Mouse (Mus musculus) MEL (cell line): Measurements from ENCODE around the gene Tent4b. TPM values are rescaled to one million over a fixed set of nuclear protein-coding genes. Genes with fewer than 3 reads are reported as not detected.

ENCODE experiments used
- DNase-seq: peaks from one replicate; pipeline ENCODE4 v3.0.0; 2011; ENCODE audit warnings: low read depth, low spot score
- H3K27ac ChIP-seq: 2 replicates; pipeline ENCODE4 v1.5.1; 2012; ENCODE audit warnings: low read depth, mild to moderate bottlenecking, control low read depth, low read length, moderate library complexity; ENCODE audit not compliant: control insufficient read depth
- H3K27me3 ChIP-seq, 2 experiments: fragments of 150-350 bp in 1 of 2; sonication (generic) in 1 of 2; 2 replicates each; pipeline ENCODE4 v1.6.1; 2012; ENCODE audit warnings: low read length in 2 of 2, mild to moderate bottlenecking in 2 of 2, improper control_type of control experiment in 1 of 2, moderate library complexity in 1 of 2; ENCODE audit not compliant: insufficient read depth in 2 of 2, control insufficient read depth in 1 of 2
- H3K36me3 ChIP-seq, 2 experiments: 2 replicates each; pipeline ENCODE4 v1.6.1; 2012 to 2014; ENCODE audit warnings: low read length in 2 of 2, improper control_type of control experiment in 1 of 2, inconsistent platforms in 1 of 2, mild to moderate bottlenecking in 1 of 2; ENCODE audit not compliant: insufficient read depth in 2 of 2, control insufficient read depth in 1 of 2
- H3K4me1 ChIP-seq, 2 experiments: fragments of 150-350 bp in 1 of 2; sonication (generic) in 1 of 2; 2 replicates each; pipeline ENCODE4 v1.6.1; 2012; ENCODE audit warnings: low read length in 2 of 2, improper control_type of control experiment in 1 of 2, mild to moderate bottlenecking in 1 of 2; ENCODE audit not compliant: insufficient read depth in 2 of 2, control insufficient read depth in 1 of 2
- H3K4me3 ChIP-seq, 2 experiments: fragments of 150-350 bp in 1 of 2; sonication (generic) in 1 of 2; 2 replicates each; pipeline ENCODE4 v1.5.1; 2012; ENCODE audit warnings: low read depth in 2 of 2, low read length in 2 of 2, mild to moderate bottlenecking in 2 of 2, moderate library complexity in 2 of 2, control low read depth in 1 of 2, improper control_type of control experiment in 1 of 2; ENCODE audit not compliant: control insufficient read depth in 1 of 2, insufficient read depth in 1 of 2
- H3K79me2 ChIP-seq: 2 replicates; pipeline ENCODE4 v1.6.1; 2012; ENCODE audit warnings: mild to moderate bottlenecking, low read length, moderate library complexity; ENCODE audit not compliant: control insufficient read depth, poor library complexity, insufficient read depth
- H3K9ac ChIP-seq: 2 replicates; pipeline ENCODE4 v1.6.1; 2012; ENCODE audit warnings: low read depth, mild to moderate bottlenecking, control low read depth, low read length, moderate library complexity; ENCODE audit not compliant: control insufficient read depth, poor library complexity, severe bottlenecking
- H3K9me3 ChIP-seq: fragments of 150-350 bp; sonication (generic); replicated peaks from 2 replicates; pipeline ENCODE4 v1.6.1; 2012; ENCODE audit warnings: mild to moderate bottlenecking, low read length, improper control_type of control experiment, moderate library complexity; ENCODE audit not compliant: insufficient read depth
- CHD2 ChIP-seq: IDR thresholded peaks from 2 replicates; pipeline ENCODE4 v1.6.1; 2011; ENCODE audit warnings: low read length, improper control_type of control experiment
- CTCF ChIP-seq, 3 experiments: IDR thresholded peaks in 2 of 3; conservative IDR thresholded peaks in 1 of 3; 2 replicates each; pipeline ENCODE4 v1.5.1; 2011 to 2012; ENCODE audit warnings: low read length in 3 of 3, low read depth in 2 of 3, mild to moderate bottlenecking in 2 of 3, improper control_type of control experiment in 1 of 3, inconsistent platforms in 1 of 3, mixed read lengths in 1 of 3, moderate library complexity in 1 of 3; ENCODE audit not compliant: control insufficient read depth in 1 of 3, insufficient read depth in 1 of 3, poor library complexity in 1 of 3, severe bottlenecking in 1 of 3
- ELF1 ChIP-seq: IDR thresholded peaks from 2 replicates; pipeline ENCODE4 v1.6.1; 2014; ENCODE audit warnings: low read depth, mild to moderate bottlenecking, inconsistent platforms, low read length, improper control_type of control experiment, moderate library complexity
- EP300 ChIP-seq, 2 experiments: IDR thresholded peaks; 2 replicates each; pipeline ENCODE4 v1.6.1; 2011; ENCODE audit warnings: improper control_type of control experiment in 2 of 2, low read length in 2 of 2, low read depth in 1 of 2, mild to moderate bottlenecking in 1 of 2
- ETS1 ChIP-seq: IDR thresholded peaks from 2 replicates; pipeline ENCODE4 v1.6.1; 2012; ENCODE audit warnings: low read depth, mild to moderate bottlenecking, inconsistent platforms, low read length, improper control_type of control experiment, moderate library complexity
- HCFC1 ChIP-seq: IDR thresholded peaks from 2 replicates; pipeline ENCODE4 v1.6.1; 2012; ENCODE audit warnings: low read depth, mild to moderate bottlenecking, inconsistent platforms, low read length, improper control_type of control experiment, moderate library complexity
- KAT2A ChIP-seq: conservative IDR thresholded peaks from 2 replicates; pipeline ENCODE4 v1.6.1; 2012; ENCODE audit warnings: low read depth, low read length, improper control_type of control experiment, inconsistent platforms
- MAX ChIP-seq: IDR thresholded peaks from 2 replicates; pipeline ENCODE4 v1.6.1; 2011; ENCODE audit warnings: low read length, improper control_type of control experiment
- MAZ ChIP-seq: IDR thresholded peaks from 2 replicates; pipeline ENCODE4 v1.6.1; 2012; ENCODE audit warnings: low read depth, mild to moderate bottlenecking, inconsistent platforms, low read length, improper control_type of control experiment
- MXI1 ChIP-seq: IDR thresholded peaks from 2 replicates; pipeline ENCODE4 v1.6.1; 2011; ENCODE audit warnings: mild to moderate bottlenecking, low read depth, low read length, improper control_type of control experiment
- MYB ChIP-seq: IDR thresholded peaks from 2 replicates; pipeline ENCODE4 v1.6.1; 2011; ENCODE audit warnings: mild to moderate bottlenecking, low read depth, low read length, improper control_type of control experiment
- RCOR1 ChIP-seq: IDR thresholded peaks from 2 replicates; pipeline ENCODE4 v1.6.1; 2012; ENCODE audit warnings: low read depth, mild to moderate bottlenecking, inconsistent platforms, low read length, improper control_type of control experiment
- TAL1 ChIP-seq: IDR thresholded peaks from 2 replicates; pipeline ENCODE4 v1.6.1; 2012; ENCODE audit warnings: mild to moderate bottlenecking, inconsistent platforms, low read length, moderate library complexity, mixed read lengths
- UBTF ChIP-seq: IDR thresholded peaks from 2 replicates; pipeline ENCODE4 v1.6.1; 2012; ENCODE audit warnings: low read depth, mild to moderate bottlenecking, inconsistent platforms, low read length, improper control_type of control experiment, moderate library complexity, borderline replicate concordance; ENCODE audit not compliant: insufficient read depth
- USF1 ChIP-seq: IDR thresholded peaks from 2 replicates; pipeline ENCODE4 v1.6.1; 2014; ENCODE audit warnings: low read depth, mild to moderate bottlenecking, inconsistent platforms, low read length, improper control_type of control experiment, moderate library complexity
- ZC3H11A ChIP-seq: IDR thresholded peaks from 2 replicates; pipeline ENCODE4 v1.6.1; 2012; ENCODE audit warnings: low read depth, mild to moderate bottlenecking, inconsistent platforms, low read length, improper control_type of control experiment
- ZMIZ1 ChIP-seq: IDR thresholded peaks from 2 replicates; pipeline ENCODE4 v1.6.1; 2012; ENCODE audit warnings: low read depth, mild to moderate bottlenecking, inconsistent platforms, low read length, improper control_type of control experiment, moderate library complexity
- polyA plus RNA-seq, 2 experiments: library from polyadenylated mRNA; stranded (reverse) in 1 of 2; unstranded in 1 of 2; fragments of >175 nt in 1 of 2; fragments of >200 nt in 1 of 2; gene quantifications; 2 replicates each; pipeline versions ENCODE4 v1.2.1 to v1.2.4; 2012; ENCODE audit warnings: low replicate concordance in 2 of 2, low read depth in 1 of 2; ENCODE audit not compliant: insufficient read length in 2 of 2, insufficient read depth in 1 of 2, missing spikeins in 1 of 2
- total RNA-seq: library from RNA; depleted of rRNA; stranded (reverse); fragments of 300-350 nt; gene quantifications from 2 replicates; pipeline ENCODE4 v1.2.3, GENCODE M21; 2012

The Tent4b gene
- total and polyA plus RNA-seq, 3 experiments = 25.9 to 45.3 TPM; not detected in 1

- H3K4me1 ChIP-seq = no peaks in the 10 kb centered on the region
- no peak for TF ChIP-seq MXI1
- no peak for TF ChIP-seq MAX
- peak; percentile 36; the same call in 1 of the 2 replicates for TF ChIP-seq USF1
- TF ChIP-seq MYB = no peak
- H3K9ac ChIP-seq = no peak overlapping the region
- no peaks in the 10 kb centered on the region for H3K79me2 ChIP-seq
- no peak overlapping the region for H3K4me3 ChIP-seq
- H3K36me3 ChIP-seq = peaks cover 2 to 18% of the 10 kb centered on the region in 2 experiments; a peak in 3 of 4 replicates
- H3K9me3 ChIP-seq = no peaks in the 10 kb centered on the region
- H3K27me3 ChIP-seq = no peaks in the 10 kb centered on the region
- H3K27ac ChIP-seq = no peak overlapping the region
- no peak for DNase-seq
These were observed 55.9 kb downstream of the Tent4b start for GRCm38 (mm10) chr8:88254957-88255356.

- DNase-seq = no peak
- Histone ChIP-seq H3K79me2 (no peaks in the 10 kb centered on the region), H3K4me1 (no peaks in the 10 kb centered on the region), H3K9me3 (no peaks in the 10 kb centered on the region), H3K9ac (no peak overlapping the region), H3K27me3 (no peaks in the 10 kb centered on the region), H3K4me3 (no peak overlapping the region), H3K36me3 (peaks cover 0 to 11% of the 10 kb centered on the region in 2 experiments; a peak in 2 of 4 replicates), H3K27ac (no peak overlapping the region)
- no peak for TF ChIP-seq HCFC1
- TF ChIP-seq MAZ = no peak
- no peak for TF ChIP-seq EP300 (IDR thresholded peaks at IDR 0.05; ENCODE audit: low read depth in 1 of 2, low read length in 2 of 2)
- TF ChIP-seq UBTF = no peak
- no peak for TF ChIP-seq ZC3H11A
- no peak for TF ChIP-seq CTCF (IDR thresholded peaks at IDR 0.05 in 2 of 3, conservative IDR thresholded peaks at IDR 0.05 in 1 of 3; ENCODE audit: control insufficient read depth in 1 of 3, insufficient read depth in 1 of 3, low read depth in 2 of 3, low read length in 3 of 3, poor library complexity in 1 of 3, severe bottlenecking in 1 of 3)
- TF ChIP-seq RCOR1 = no peak
- no peak for TF ChIP-seq CHD2
- no peak for TF ChIP-seq ELF1
- no peak for TF ChIP-seq KAT2A
- no peak for TF ChIP-seq ZMIZ1
- TF ChIP-seq TAL1 = no peak
- no peak for TF ChIP-seq USF1
These were observed 59.0 kb downstream of the Tent4b start for GRCm38 (mm10) chr8:88258024-88258423.

DNA sequence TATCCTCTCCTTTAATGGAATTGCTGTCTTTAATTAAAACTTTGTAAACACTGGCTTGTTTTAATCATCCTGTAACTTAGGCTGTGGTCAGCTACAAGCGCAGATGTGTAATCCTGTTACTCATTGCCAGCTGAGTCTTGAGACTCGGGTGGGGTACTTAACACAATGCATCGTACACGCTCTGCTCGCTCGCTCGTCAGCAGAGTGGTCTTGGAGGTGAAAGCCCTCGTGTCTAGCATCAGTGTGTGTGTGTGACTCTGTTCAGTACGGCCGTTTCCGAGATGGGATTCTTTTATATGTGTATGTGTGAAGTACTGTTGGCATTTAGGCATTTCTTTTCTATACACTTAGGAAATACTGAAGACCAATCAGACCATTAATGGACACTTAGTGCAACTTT lies 59.5 kb downstream of the Tent4b start:
- TF ChIP-seq HCFC1 (no peak), RCOR1 (no peak), USF1 (no peak), ETS1 (no peak), KAT2A (no peak), EP300 (IDR thresholded peaks at IDR 0.05; ENCODE audit: low read depth in 1 of 2, low read length in 2 of 2) (no peak)
- Histone ChIP-seq H3K9me3 (no peaks in the 10 kb centered on the region), H3K9ac (no peak overlapping the region), H3K27me3 (no peaks in the 10 kb centered on the region), H3K27ac (no peak overlapping the region), H3K79me2 (no peaks in the 10 kb centered on the region), H3K4me3 (no peak overlapping the region), H3K4me1 (no peaks in the 10 kb centered on the region), H3K36me3 (peaks cover 0 to 10% of the 10 kb centered on the region in 2 experiments; a peak in 2 of 4 replicates)
- DNase-seq = no peak
